Mouse (Mus musculus): ENCODE measurements at regions not wholly inside any gene's neighbourhood (a gene's known extent, or its start where the extent isn't known, plus 50 kb on each side); places are given as distances from the start of the nearest gene placed in this dataset.

DNA sequence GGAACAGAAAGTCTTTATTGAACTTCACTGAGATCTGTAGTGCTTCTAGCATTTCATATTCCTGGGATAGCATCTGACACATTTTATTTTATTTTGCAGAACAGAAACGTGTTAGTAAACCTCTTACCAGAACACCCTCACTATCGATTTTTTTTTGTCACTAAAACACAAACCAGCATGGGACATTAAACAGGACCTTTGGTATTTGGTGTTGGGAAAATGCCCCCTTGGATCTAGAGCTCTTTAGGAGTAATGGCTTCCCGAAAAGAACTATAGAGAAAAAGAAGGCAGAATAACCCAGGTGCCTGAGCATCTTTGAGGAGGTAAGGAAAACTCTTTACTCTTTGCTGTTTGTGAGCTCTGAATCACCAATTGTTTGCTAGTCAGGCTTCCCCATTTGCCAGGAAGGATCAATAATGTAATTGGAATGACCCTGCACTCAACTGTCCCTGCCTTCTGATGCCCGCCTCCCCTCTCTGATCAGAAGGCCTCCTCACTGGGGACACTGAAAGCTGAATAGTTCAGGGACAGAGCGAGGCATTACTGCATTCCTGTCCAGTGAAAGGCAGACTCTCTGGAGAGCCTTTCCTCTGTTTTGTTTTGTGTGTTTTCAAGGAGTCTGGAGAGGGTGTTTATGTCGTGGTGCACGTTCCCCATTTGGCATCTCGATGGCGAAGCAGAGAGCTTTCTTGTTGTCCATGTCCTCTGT, 102.5 kb downstream of the Phlda1 start:
- WGBS = 69% methylated on average over 9 of the region's 9 CpGs

DNA sequence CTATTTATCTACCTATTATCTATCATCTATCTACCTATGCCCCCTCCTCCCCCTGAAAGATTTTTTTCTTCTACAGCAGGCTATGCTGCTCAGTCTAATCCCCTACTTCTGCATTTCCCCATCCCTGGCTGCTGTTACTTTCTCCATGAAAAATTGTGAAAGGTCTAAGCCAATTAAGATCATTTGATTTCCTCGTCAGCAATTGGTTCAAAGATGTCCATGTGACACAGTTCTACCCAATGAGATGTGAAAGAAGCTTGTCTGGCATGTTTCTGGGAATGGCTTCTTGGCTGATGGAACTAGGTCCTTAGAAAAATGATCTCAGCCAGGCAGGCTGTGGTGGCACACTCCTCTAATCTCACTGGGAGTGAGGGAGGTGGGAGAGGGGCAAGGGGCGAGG, 103.8 kb downstream of the Phlda1 start:
- Histone ChIP-seq H3K9me3 (ENCODE audit: low read length) (no peaks in the 10 kb centered on the region), H3K4me1 (ENCODE audit: insufficient read depth, low read depth, low read length) (no peaks in the 10 kb centered on the region), H3K9ac (replicated peaks; ENCODE audit: low read depth) (no peak overlapping the region), H3K4me2 (replicated peaks; ENCODE audit: low read depth, low read length) (no peak overlapping the region), H3K4me3 (ENCODE audit: low read depth, low read length) (no peak overlapping the region), H3K27me3 (replicated peaks; ENCODE audit: insufficient read depth, low read length) (no peaks in the 10 kb centered on the region), H3K36me3 (ENCODE audit: insufficient read depth, low read length) (no peaks in the 10 kb centered on the region), H3K27ac (ENCODE audit: low read length) (no peak overlapping the region)
- 94% methylated on average over 2 of the region's 2 CpGs for WGBS
- ATAC-seq (no peak), DNase-seq (ENCODE audit: low spot score) (no peak)
- TF ChIP-seq EP300 (IDR thresholded peaks at IDR 0.05) = no peak
- no peak for TF ChIP-seq CTCF (IDR thresholded peaks at IDR 0.05)

More for the DNA sequence above, 102.5 kb downstream of the Phlda1 start:
- no peak for ATAC-seq
- Histone ChIP-seq H3K9me3 (ENCODE audit: low read length) (no peaks in the 10 kb centered on the region), H3K4me3 (ENCODE audit: low read depth, low read length) (no peak overlapping the region), H3K27ac (ENCODE audit: low read length) (no peak overlapping the region), H3K4me1 (ENCODE audit: insufficient read depth, low read depth, low read length) (no peaks in the 10 kb centered on the region), H3K9ac (replicated peaks; ENCODE audit: low read depth) (no peak overlapping the region), H3K36me3 (ENCODE audit: insufficient read depth, low read length) (no peaks in the 10 kb centered on the region), H3K27me3 (replicated peaks; ENCODE audit: insufficient read depth, low read length) (no peaks in the 10 kb centered on the region), H3K4me2 (replicated peaks; ENCODE audit: low read depth, low read length) (no peak overlapping the region)
- TF ChIP-seq CTCF (IDR thresholded peaks at IDR 0.05) (no peak), EP300 (IDR thresholded peaks at IDR 0.05) (no peak)
- DNase-seq (ENCODE audit: low spot score) = no peak

DNA sequence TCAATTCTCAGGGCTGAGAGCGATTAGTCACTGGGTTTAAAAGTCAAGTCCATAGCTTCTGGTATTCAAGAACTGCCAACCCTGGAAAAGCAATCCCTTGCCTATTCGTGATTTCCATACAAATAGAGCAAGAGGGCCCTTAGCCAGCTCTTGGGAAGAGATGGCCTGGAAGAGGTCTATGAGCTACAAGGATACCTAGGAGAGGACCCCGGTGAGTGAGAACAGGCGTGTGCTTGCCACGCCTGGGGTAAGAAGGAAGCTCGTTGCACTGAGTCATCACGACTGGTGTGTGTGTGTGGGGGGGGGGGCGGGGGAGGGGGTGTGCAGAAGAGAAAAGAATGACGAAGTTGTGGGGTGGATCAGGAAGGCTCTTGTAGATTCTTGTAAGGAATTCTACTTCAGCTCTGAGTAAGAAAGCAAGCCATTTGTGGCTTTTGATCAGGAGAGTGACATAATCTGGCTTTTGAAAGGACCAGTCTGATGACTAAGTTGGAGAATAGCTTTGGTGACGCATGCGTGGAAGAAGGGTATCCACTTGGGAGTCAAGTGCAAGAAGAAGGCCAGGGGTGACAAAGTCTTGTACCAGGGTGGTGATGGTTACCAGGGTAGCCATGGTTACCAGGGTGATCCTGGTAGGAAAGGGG, 113.7 kb downstream of the Phlda1 start:
- DNase-seq (ENCODE audit: low spot score) (peak; percentile 90), ATAC-seq (peak; percentile 89)
- Histone ChIP-seq H3K9ac (replicated peaks; ENCODE audit: low read depth) (no peak overlapping the region), H3K4me2 (replicated peaks; ENCODE audit: low read depth, low read length) (no peak overlapping the region), H3K4me1 (ENCODE audit: insufficient read depth, low read depth, low read length) (no peaks in the 10 kb centered on the region), H3K27me3 (replicated peaks; ENCODE audit: insufficient read depth, low read length) (no peaks in the 10 kb centered on the region), H3K27ac (ENCODE audit: low read length) (peak overlapping the region; percentile 51; the same call in 1 of the 2 replicates), H3K4me3 (ENCODE audit: low read depth, low read length) (no peak overlapping the region), H3K9me3 (ENCODE audit: low read length) (no peaks in the 10 kb centered on the region), H3K36me3 (ENCODE audit: insufficient read depth, low read length) (no peaks in the 10 kb centered on the region)
- WGBS = 55% methylated on average over 10 of the region's 11 CpGs
- TF ChIP-seq EP300 (IDR thresholded peaks at IDR 0.05) = peak; percentile 84
- TF ChIP-seq CTCF (IDR thresholded peaks at IDR 0.05) = no peak

DNA sequence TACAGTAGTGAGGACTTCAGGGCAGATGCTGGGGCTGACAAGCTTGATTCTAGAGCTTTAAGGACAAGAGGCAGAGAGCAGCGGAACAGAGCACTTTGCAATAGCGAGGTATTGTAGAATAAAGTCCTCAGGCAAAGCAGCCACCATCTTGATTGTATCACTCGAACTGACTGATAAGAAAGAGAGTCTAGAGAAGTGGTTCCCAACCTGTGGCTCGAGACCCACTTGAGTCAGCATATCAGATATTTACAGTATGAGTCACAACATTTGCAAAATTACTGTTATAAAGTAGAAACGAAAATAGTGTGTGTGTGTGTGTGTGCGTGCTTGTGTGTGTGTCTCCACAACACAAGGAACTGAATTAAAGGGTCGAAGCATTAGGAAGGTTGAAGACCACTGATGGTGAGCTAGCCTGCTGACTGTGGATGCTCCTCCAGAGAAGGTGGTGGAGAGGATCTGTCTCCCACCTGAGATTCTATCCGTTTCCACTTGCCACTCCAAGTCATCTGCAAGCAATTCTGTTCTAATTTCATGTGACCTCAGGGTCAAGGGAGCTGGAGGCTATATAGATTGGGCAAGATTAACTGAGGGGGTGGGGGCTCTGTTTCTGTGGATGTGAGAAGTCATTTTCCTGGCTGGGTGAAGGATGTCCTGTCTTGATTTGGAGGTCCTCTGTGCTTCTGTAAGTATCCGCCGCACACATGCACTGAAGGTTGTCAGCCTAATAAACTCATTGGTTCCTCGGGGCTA, 115.0 kb downstream of the Phlda1 start:
- no peaks in the 10 kb centered on the region for H3K9me3 ChIP-seq (ENCODE audit: low read length)
- H3K27ac ChIP-seq (ENCODE audit: low read length) = no peak overlapping the region
- H3K27me3 ChIP-seq (replicated peaks; ENCODE audit: insufficient read depth, low read length) = no peaks in the 10 kb centered on the region
- TF ChIP-seq EP300 (IDR thresholded peaks at IDR 0.05) = peak; percentile 95
- TF ChIP-seq CTCF (IDR thresholded peaks at IDR 0.05) = no peak
- peak; percentile 39 for ATAC-seq
- 68% methylated on average over 11 of the region's 11 CpGs for WGBS
- H3K36me3 ChIP-seq (ENCODE audit: insufficient read depth, low read length) = no peaks in the 10 kb centered on the region
- peak; percentile 71 for DNase-seq (ENCODE audit: low spot score)
- H3K4me2 ChIP-seq (replicated peaks; ENCODE audit: low read depth, low read length) = no peak overlapping the region
- no peak overlapping the region for H3K9ac ChIP-seq (replicated peaks; ENCODE audit: low read depth)
- no peaks in the 10 kb centered on the region for H3K4me1 ChIP-seq (ENCODE audit: insufficient read depth, low read depth, low read length)
- H3K4me3 ChIP-seq (ENCODE audit: low read depth, low read length) = no peak overlapping the region

DNA sequence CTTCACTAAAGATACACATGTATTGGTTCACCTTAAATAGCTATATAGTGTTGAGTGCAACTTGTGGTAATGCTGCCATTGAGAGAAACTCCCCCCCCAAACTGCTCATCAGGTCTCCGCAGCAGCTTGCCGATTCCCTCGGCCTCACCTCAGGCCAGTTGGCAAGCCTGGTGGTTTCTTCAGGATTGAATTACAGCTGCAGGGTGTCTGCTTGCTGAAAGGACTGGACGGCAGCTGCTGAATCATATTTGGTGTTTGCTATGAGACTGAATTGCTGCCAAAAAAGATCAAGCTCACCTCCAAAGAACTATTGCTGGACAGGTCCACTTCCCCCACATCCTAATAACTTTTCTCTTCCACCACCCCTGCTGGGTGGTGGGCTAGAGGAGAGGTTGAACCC, 116.7 kb downstream of the Phlda1 start:
- H3K9ac ChIP-seq (replicated peaks; ENCODE audit: low read depth) = no peak overlapping the region
- ATAC-seq = no peak
- no peak overlapping the region for H3K4me3 ChIP-seq (ENCODE audit: low read depth, low read length)
- no peak overlapping the region for H3K4me2 ChIP-seq (replicated peaks; ENCODE audit: low read depth, low read length)
- H3K4me1 ChIP-seq (ENCODE audit: insufficient read depth, low read depth, low read length) = no peaks in the 10 kb centered on the region
- no peaks in the 10 kb centered on the region for H3K36me3 ChIP-seq (ENCODE audit: insufficient read depth, low read length)
- H3K9me3 ChIP-seq (ENCODE audit: low read length) = no peaks in the 10 kb centered on the region
- no peak overlapping the region for H3K27ac ChIP-seq (ENCODE audit: low read length)
- 36% methylated on average over 4 of the region's 4 CpGs for WGBS
- DNase-seq (ENCODE audit: low spot score) = peak; percentile 45
- TF ChIP-seq CTCF (IDR thresholded peaks at IDR 0.05) (no peak), EP300 (IDR thresholded peaks at IDR 0.05) (no peak)
- no peaks in the 10 kb centered on the region for H3K27me3 ChIP-seq (replicated peaks; ENCODE audit: insufficient read depth, low read length)

DNA sequence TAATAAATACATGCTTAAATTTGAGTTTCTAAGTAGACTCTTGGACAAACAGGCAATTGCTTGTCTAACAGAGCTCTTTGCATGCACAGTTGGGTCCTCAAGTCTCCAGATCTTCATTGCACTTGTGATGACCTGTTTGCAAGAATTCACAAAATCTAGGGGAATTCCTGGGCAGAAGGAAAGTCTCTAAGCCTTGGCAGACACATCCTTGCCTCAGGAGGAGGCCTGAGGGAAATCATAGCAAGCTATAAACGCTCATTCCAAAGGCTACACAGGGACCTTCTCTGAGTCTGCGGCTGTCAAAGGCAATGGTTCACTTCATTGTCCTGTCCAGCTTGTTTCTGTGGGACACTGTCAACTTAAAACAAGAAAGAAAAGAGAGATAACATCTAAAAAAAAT, 117.9 kb downstream of the Phlda1 start:
- TF ChIP-seq EP300 (IDR thresholded peaks at IDR 0.05) = no peak
- no peak for TF ChIP-seq CTCF (IDR thresholded peaks at IDR 0.05)
- H3K9ac ChIP-seq (replicated peaks; ENCODE audit: low read depth) = no peak overlapping the region
- no peak for ATAC-seq
- no peak overlapping the region for H3K4me2 ChIP-seq (replicated peaks; ENCODE audit: low read depth, low read length)
- H3K27ac ChIP-seq (ENCODE audit: low read length) = no peak overlapping the region
- no peak overlapping the region for H3K4me3 ChIP-seq (ENCODE audit: low read depth, low read length)
- 63% methylated on average over 2 of the region's 2 CpGs for WGBS
- H3K4me1 ChIP-seq (ENCODE audit: insufficient read depth, low read depth, low read length) = no peaks in the 10 kb centered on the region
- no peaks in the 10 kb centered on the region for H3K9me3 ChIP-seq (ENCODE audit: low read length)
- no peak for DNase-seq (ENCODE audit: low spot score)
- H3K27me3 ChIP-seq (replicated peaks; ENCODE audit: insufficient read depth, low read length) = no peaks in the 10 kb centered on the region
- no peaks in the 10 kb centered on the region for H3K36me3 ChIP-seq (ENCODE audit: insufficient read depth, low read length)

Measured in lung, postnatal 0 days (tissue).